Mouse (Mus musculus) ovary, postnatal 10 days (tissue): ENCODE results near the gene Krcc1.

Source experiments
- DNase-seq: peaks from one replicate; pipeline ENCODE4 v3.0.0; 2022; ENCODE audit warnings: low spot score

The Krcc1 gene

GRCm38 (mm10) chr6:71332236-71332965, 60.9 kb downstream of the Krcc1 start:
- DNase-seq, result no peak

GRCm38 (mm10) chr6:71333031-71333430, 61.6 kb downstream of the Krcc1 start:
- no peak for DNase-seq

GRCm38 (mm10) chr6:71333578-71334273, 62.2 kb downstream of the Krcc1 start:
- no peak for DNase-seq
